Mouse (Mus musculus): Measurements from ENCODE around the gene Cfap44.

The Cfap44 gene

DNA sequence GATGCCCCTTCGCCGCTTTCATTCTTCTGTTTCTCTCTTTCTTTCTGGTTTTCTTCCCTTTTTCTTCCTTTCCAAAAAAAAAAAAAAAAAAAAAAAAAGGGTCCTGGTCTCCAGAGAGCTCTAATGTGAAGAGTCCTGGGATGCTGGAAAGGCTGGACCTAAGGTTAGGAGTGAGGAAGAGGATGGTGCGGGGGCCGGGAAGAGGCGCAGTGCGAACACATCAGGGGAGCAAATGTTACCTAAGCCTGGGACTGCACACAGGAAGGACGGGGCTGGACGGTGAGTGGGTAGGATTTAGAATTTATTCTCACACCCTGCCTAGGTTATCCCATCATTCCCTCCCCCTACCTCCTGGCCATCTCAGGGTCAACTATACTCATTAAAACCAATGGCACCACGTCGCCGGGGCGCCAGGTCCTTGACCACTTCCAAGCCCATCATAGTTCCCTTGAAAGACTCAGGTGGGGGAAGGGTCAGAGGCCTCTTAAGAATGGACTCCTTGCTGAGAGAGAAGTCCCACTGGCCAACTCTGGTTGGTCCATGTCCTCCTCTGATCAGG is 136.7 kb downstream of the Cfap44 start:
- peak; percentile 64 for DNase-seq (ENCODE audit: low spot score)

Data from embryo, embryonic 10 days (tissue).